Mouse (Mus musculus) adrenal gland, adult (tissue): ENCODE results near the gene Serbp1.
A peak's percentile ranks its signal among the peaks of the same experiment; 100 is the strongest.

Source experiments
- DNase-seq, 2 experiments: peaks; one replicate each; pipeline ENCODE4 v3.0.0; 2022 to 2023; ENCODE audit warnings: low spot score in 1 of 2; ENCODE audit not compliant: inconsistent age in 2 of 2

The Serbp1 gene

GRCm38 (mm10) chr6:67230950-67231349 lies 7.0 kb upstream of the Serbp1 start:
- DNase-seq = no peak

- no peak for DNase-seq
These were observed 2.3 kb upstream of the Serbp1 start for GRCm38 (mm10) chr6:67235649-67236048.

GRCm38 (mm10) chr6:67236491-67237234 lies 1.3 kb upstream of the Serbp1 start:
- no peak for DNase-seq

- DNase-seq = no peak
These were observed 3.3 kb downstream of the Serbp1 start for GRCm38 (mm10) chr6:67241263-67241662.

GRCm38 (mm10) chr6:67243765-67244420 lies 5.9 kb downstream of the Serbp1 start:
- DNase-seq = no peak

GRCm38 (mm10) chr6:67244451-67244850 lies 6.5 kb downstream of the Serbp1 start:
- no peak for DNase-seq

GRCm38 (mm10) chr6:67251095-67251494 lies 13.1 kb downstream of the Serbp1 start:
- no peak for DNase-seq

GRCm38 (mm10) chr6:67264935-67265334 lies 27.0 kb downstream of the Serbp1 start:
- DNase-seq = no peak

- no peak for DNase-seq
These were observed 28.2 kb downstream of the Serbp1 start for GRCm38 (mm10) chr6:67266159-67266657.

GRCm38 (mm10) chr6:67266664-67267407 lies 28.9 kb downstream of the Serbp1 start:
- DNase-seq = peak; percentile 97 to 99

- peak; percentile 56 to 82 for DNase-seq
These were observed 29.6 kb downstream of the Serbp1 start for GRCm38 (mm10) chr6:67267408-67268244.

GRCm38 (mm10) chr6:67268245-67268612 lies 30.3 kb downstream of the Serbp1 start:
- no peak for DNase-seq

- peak in 1 of 2 experiments; percentile 41 for DNase-seq
These were observed 31.0 kb downstream of the Serbp1 start for GRCm38 (mm10) chr6:67268983-67269382.

GRCm38 (mm10) chr6:67269459-67269858 lies 31.5 kb downstream of the Serbp1 start:
- no peak for DNase-seq

GRCm38 (mm10) chr6:67277944-67278343 lies 40.0 kb downstream of the Serbp1 start:
- peak in 1 of 2 experiments; percentile 35 for DNase-seq

- no peak for DNase-seq
These were observed 43.7 kb downstream of the Serbp1 start for GRCm38 (mm10) chr6:67281614-67282197.

- no peak for DNase-seq
These were observed 44.9 kb downstream of the Serbp1 start for GRCm38 (mm10) chr6:67282897-67283296.

- no peak for DNase-seq
These were observed 54.2 kb downstream of the Serbp1 start for GRCm38 (mm10) chr6:67292042-67292623.

GRCm38 (mm10) chr6:67296126-67296525 lies 58.1 kb downstream of the Serbp1 start:
- no peak for DNase-seq

- no peak for DNase-seq
These were observed 60.8 kb downstream of the Serbp1 start for GRCm38 (mm10) chr6:67298742-67299141.
